Mouse (Mus musculus) cerebellum, adult 2 months (tissue): ENCODE results near the gene Dus2.

Experiments
- CTCF ChIP-seq: fragments of 200-500 bp; IDR thresholded peaks from 2 replicates; pipeline ENCODE4 v1.5.1; 2011; ENCODE audit warnings: low read depth, mild to moderate bottlenecking, control low read depth, low read length, moderate library complexity, borderline replicate concordance; ENCODE audit not compliant: insufficient read depth
- POLR2A ChIP-seq: fragments of 200-500 bp; IDR thresholded peaks from 2 replicates; pipeline ENCODE4 v1.6.1; 2011; ENCODE audit warnings: low read length, control low read depth, borderline replicate concordance; ENCODE audit not compliant: insufficient read depth

DNA sequence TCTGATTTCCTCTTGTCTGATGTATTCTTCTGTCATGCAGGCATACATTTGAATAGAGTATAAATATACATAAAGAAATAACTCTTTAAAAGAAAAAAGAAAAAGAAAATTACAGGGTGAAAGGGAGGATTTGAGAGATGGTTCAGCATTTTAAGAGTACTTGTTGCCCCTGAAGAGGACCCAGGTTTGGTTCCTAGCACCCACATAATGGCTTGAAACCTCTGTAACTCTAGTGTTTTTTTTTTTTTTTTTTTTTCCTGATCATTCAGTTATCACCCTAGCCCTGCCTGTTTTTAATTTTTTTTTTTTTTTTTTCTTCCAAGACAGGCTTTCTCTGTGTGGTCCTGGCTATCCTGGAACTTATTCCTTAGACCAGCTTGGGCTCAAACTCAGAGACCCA, 81.0 kb downstream of the Dus2 start:
- TF ChIP-seq CTCF, result no peak
- TF ChIP-seq POLR2A, result no peak
